Mouse (Mus musculus) kidney, embryonic 16.5 days (tissue): ENCODE results near the gene Ctdsp1. TPM values are rescaled to one million over a fixed set of nuclear protein-coding genes. Genes with fewer than 3 reads are reported as not detected.
"Not testable (repeated sequence)": the region's sequence is repeated elsewhere in the genome, so short reads cannot be mapped to it uniquely, and the experiment has no call there.

Source experiments
- ATAC-seq: fragments of 200-750 bp; cut with Nextera tagmentation; 2 replicates; pipeline ENCODE4 v1.8.0; 2017; ENCODE audit warnings: moderate TSS enrichment; ENCODE audit not compliant: low FRiP score, low TSS enrichment
- H3K27ac ChIP-seq: fragments of 300-500 bp; sonication (generic); 2 replicates; pipeline ENCODE4 v1.5.1; 2014; ENCODE audit warnings: low read length
- H3K27me3 ChIP-seq: fragments of 300-500 bp; sonication (generic); 2 replicates; pipeline ENCODE4 v1.6.1; 2014; ENCODE audit warnings: low read length, control low read depth, mixed read lengths; ENCODE audit not compliant: insufficient read depth
- H3K36me3 ChIP-seq: fragments of 300-500 bp; sonication (generic); 2 replicates; pipeline ENCODE4 v1.6.1; 2014; ENCODE audit warnings: low read length, control low read depth, mixed read lengths; ENCODE audit not compliant: insufficient read depth
- H3K4me1 ChIP-seq: fragments of 300-500 bp; sonication (generic); 2 replicates; pipeline ENCODE4 v1.6.1; 2014; ENCODE audit warnings: low read length, control low read depth, mixed read lengths; ENCODE audit not compliant: insufficient read depth
- H3K4me2 ChIP-seq: fragments of 300-500 bp; sonication (generic); replicated peaks from 2 replicates; pipeline ENCODE4 v1.6.1; 2014; ENCODE audit warnings: low read depth, low read length
- H3K4me3 ChIP-seq: fragments of 300-500 bp; sonication (generic); 2 replicates; pipeline ENCODE4 v1.5.1; 2014; ENCODE audit warnings: mild to moderate bottlenecking, low read length
- H3K9ac ChIP-seq: fragments of 300-500 bp; sonication (generic); replicated peaks from 2 replicates; pipeline ENCODE4 v1.6.1; 2014; ENCODE audit warnings: low read length
- H3K9me3 ChIP-seq: fragments of 300-500 bp; sonication (generic); 2 replicates; pipeline ENCODE4 v1.6.1; 2016; ENCODE audit warnings: low read length, control low read depth
- WGBS: fragments of 180-500 bp; shearing (Covaris S2); extraction: QIAGEN DNeasy Blood & Tissue Kit; methylation state at CpG from one replicate; pipeline ENCODE4 v1.1.7; 2014; 5-methylcytosine and 5-hydroxymethylcytosine counted together
- polyA plus RNA-seq: library from polyadenylated mRNA; unstranded; fragments of >200 nt; fragmentation: Nextera tagmentation; extraction: Ambion mirVana; gene quantifications from 2 replicates; pipeline ENCODE4 v1.2.1, GENCODE M21; 2015

Gene Ctdsp1
- polyA plus RNA-seq, 1 experiment from 2014 or later, result 94.0 TPM

- H3K9me3 ChIP-seq, result no peaks in the 10 kb centered on the region
- H3K36me3 ChIP-seq, result peaks cover 22% of the 10 kb centered on the region
- no peak for ATAC-seq
- 0 out of 2 replicates have a peak overlapping the region, but pooled peaks have one; percentile 10 for H3K27ac ChIP-seq
- H3K27me3 ChIP-seq, result no peaks in the 10 kb centered on the region
- peaks cover 40% of the 10 kb centered on the region for H3K4me1 ChIP-seq
- 90% methylated on average over 9 of the region's 9 CpGs for WGBS
- H3K9ac ChIP-seq, result no peak overlapping the region; the same call in none of the 2 replicates
- H3K4me2 ChIP-seq, result no peak overlapping the region
- no peak overlapping the region for H3K4me3 ChIP-seq
These were observed 3.0 kb downstream of the Ctdsp1 start for GRCm38 (mm10) chr1:74394311-74394710.

- Histone ChIP-seq H3K27ac (no peak overlapping the region; the same call in 1 of the 2 replicates), H3K9me3 (no peaks in the 10 kb centered on the region), H3K27me3 (no peaks in the 10 kb centered on the region), H3K36me3 (peaks cover 22% of the 10 kb centered on the region), H3K4me2 (no peak overlapping the region), H3K4me3 (no peak overlapping the region), H3K4me1 (peaks cover 34% of the 10 kb centered on the region), H3K9ac (no peak overlapping the region)
- no peak for ATAC-seq
- WGBS, result 91% methylated on average over 15 of the region's 15 CpGs
These were observed 3.5 kb downstream of the Ctdsp1 start for GRCm38 (mm10) chr1:74394858-74395257.

- no peak overlapping the region for H3K9ac ChIP-seq
- no peak overlapping the region for H3K4me3 ChIP-seq
- H3K36me3 ChIP-seq, result peaks cover 22% of the 10 kb centered on the region
- no peak overlapping the region; the same call in 1 of the 2 replicates for H3K27ac ChIP-seq
- H3K9me3 ChIP-seq, result no peaks in the 10 kb centered on the region
- 81% methylated on average over 13 of the region's 13 CpGs for WGBS
- no peaks in the 10 kb centered on the region for H3K27me3 ChIP-seq
- no peak overlapping the region for H3K4me2 ChIP-seq
- ATAC-seq, result no peak
- peaks cover 30% of the 10 kb centered on the region for H3K4me1 ChIP-seq
These were observed 4.0 kb downstream of the Ctdsp1 start for GRCm38 (mm10) chr1:74395290-74395689.

- Histone ChIP-seq H3K4me3 (peak overlapping the region; percentile 35), H3K9ac (peak overlapping the region; percentile 56), H3K27ac (peak overlapping the region; percentile 89), H3K4me1 (peaks cover 22% of the 10 kb centered on the region), H3K4me2 (peak overlapping the region; percentile 67), H3K36me3 (peaks cover 22% of the 10 kb centered on the region)
- ATAC-seq, H3K27me3 ChIP-seq, H3K9me3 ChIP-seq: not testable (repeated sequence)
- 6% methylated on average over 11 of the region's 12 CpGs for WGBS
These were observed 5.3 kb downstream of the Ctdsp1 start for GRCm38 (mm10) chr1:74396456-74397222.

GRCm38 (mm10) chr1:74397268-74397918 lies 6.1 kb downstream of the Ctdsp1 start:
- Histone ChIP-seq H3K4me1 (peaks cover 21% of the 10 kb centered on the region), H3K4me2 (peak overlapping the region; percentile 67), H3K9me3 (no peaks in the 10 kb centered on the region), H3K27ac (peak overlapping the region; percentile 89), H3K4me3 (peak overlapping the region; percentile 35), H3K27me3 (no peaks in the 10 kb centered on the region), H3K36me3 (peaks cover 22% of the 10 kb centered on the region), H3K9ac (peak overlapping the region; percentile 62)
- WGBS, result under 1% methylated on average over 41 of the region's 41 CpGs
- peak; percentile 93 for ATAC-seq

GRCm38 (mm10) chr1:74397919-74398451 lies 6.7 kb downstream of the Ctdsp1 start:
- ATAC-seq, result peak; percentile 73
- Histone ChIP-seq H3K27ac (peak overlapping the region; percentile 89), H3K36me3 (peaks cover 22% of the 10 kb centered on the region), H3K4me3 (peak overlapping the region; percentile 35), H3K27me3 (no peaks in the 10 kb centered on the region), H3K9ac (peak overlapping the region; percentile 62), H3K4me2 (peak overlapping the region; percentile 67), H3K4me1 (peaks cover 15% of the 10 kb centered on the region), H3K9me3 (no peaks in the 10 kb centered on the region)
- WGBS, result 3% methylated on average over 11 of the region's 11 CpGs

- peaks cover 3% of the 10 kb centered on the region; the same call in 1 of the 2 replicates for H3K4me1 ChIP-seq
- no peaks in the 10 kb centered on the region for H3K27me3 ChIP-seq
- no peak overlapping the region for H3K4me2 ChIP-seq
- H3K4me3 ChIP-seq, result no peak overlapping the region
- H3K36me3 ChIP-seq, result no peaks in the 10 kb centered on the region
- 84% methylated on average over 3 of the region's 3 CpGs for WGBS
- no peaks in the 10 kb centered on the region for H3K9me3 ChIP-seq
- ATAC-seq, result no peak
- H3K9ac ChIP-seq, result no peak overlapping the region
- H3K27ac ChIP-seq, result no peak overlapping the region
These were observed 9.2 kb downstream of the Ctdsp1 start for GRCm38 (mm10) chr1:74400531-74400930.

GRCm38 (mm10) chr1:74401015-74401702 lies 9.8 kb downstream of the Ctdsp1 start:
- no peak overlapping the region for H3K27ac ChIP-seq
- no peak overlapping the region for H3K4me3 ChIP-seq
- H3K9me3 ChIP-seq, result no peaks in the 10 kb centered on the region
- no peak overlapping the region for H3K4me2 ChIP-seq
- H3K9ac ChIP-seq, result 0 out of 2 replicates have a peak overlapping the region, but pooled peaks have one; percentile 23
- no peak for ATAC-seq
- no peaks in the 10 kb centered on the region for H3K27me3 ChIP-seq
- no peaks in the 10 kb centered on the region for H3K36me3 ChIP-seq
- WGBS, result 56% methylated on average over 16 of the region's 16 CpGs
- H3K4me1 ChIP-seq, result peaks cover 3% of the 10 kb centered on the region; the same call in 1 of the 2 replicates

GRCm38 (mm10) chr1:74404206-74404605 lies 12.9 kb downstream of the Ctdsp1 start:
- Histone ChIP-seq H3K27me3 (no peaks in the 10 kb centered on the region), H3K27ac (no peak overlapping the region), H3K9ac (no peak overlapping the region), H3K9me3 (no peaks in the 10 kb centered on the region), H3K4me1 (peaks cover 4% of the 10 kb centered on the region; the same call in 1 of the 2 replicates), H3K36me3 (no peaks in the 10 kb centered on the region), H3K4me2 (no peak overlapping the region), H3K4me3 (no peak overlapping the region)
- no peak for ATAC-seq
- 87% methylated on average over 4 of the region's 4 CpGs for WGBS
